Mouse (Mus musculus) CD4-positive, CD25-positive, alpha-beta regulatory T cell, adult 4 months (primary cell): ENCODE measurements at regions not wholly inside any gene's neighbourhood (a gene's known extent, or its start where the extent isn't known, plus 50 kb on each side); places are given as distances from the start of the nearest gene placed in this dataset.

Experiments
- ATAC-seq: one replicate; pipeline ENCODE4 v1.8.0; 2017

- no peak for ATAC-seq
Measured at GRCm38 (mm10) chr15:68811041-68811440, 2310.3 kb upstream of the Lrrc6 start.

GRCm38 (mm10) chr15:68810593-68810992 is 2309.9 kb upstream of the Lrrc6 start:
- ATAC-seq = no peak

- ATAC-seq = no peak
Measured at GRCm38 (mm10) chr15:68808175-68808574, 2307.5 kb upstream of the Lrrc6 start.

GRCm38 (mm10) chr15:68804254-68804653 is 2303.5 kb upstream of the Lrrc6 start:
- no peak for ATAC-seq

- no peak for ATAC-seq
Measured at GRCm38 (mm10) chr15:68801763-68802162, 2301.1 kb upstream of the Lrrc6 start.

- no peak for ATAC-seq
Measured at GRCm38 (mm10) chr15:68797406-68797805, 2296.7 kb upstream of the Lrrc6 start.

- no peak for ATAC-seq
Measured at GRCm38 (mm10) chr15:68795239-68795960, 2294.7 kb upstream of the Lrrc6 start.

GRCm38 (mm10) chr15:68759948-68760347 is 2259.2 kb upstream of the Lrrc6 start:
- no peak for ATAC-seq

- no peak for ATAC-seq
Measured at GRCm38 (mm10) chr15:68755255-68755654, 2254.5 kb upstream of the Lrrc6 start.

GRCm38 (mm10) chr15:68754834-68755233 is 2254.1 kb upstream of the Lrrc6 start:
- ATAC-seq = no peak

- no peak for ATAC-seq
Measured at GRCm38 (mm10) chr15:68739344-68739743, 2238.6 kb upstream of the Lrrc6 start.

GRCm38 (mm10) chr15:68721250-68721649 is 2220.5 kb upstream of the Lrrc6 start:
- ATAC-seq = no peak

- ATAC-seq = no peak
Measured at GRCm38 (mm10) chr15:68719486-68719885, 2218.8 kb upstream of the Lrrc6 start.

GRCm38 (mm10) chr15:68714337-68714736 is 2213.6 kb upstream of the Lrrc6 start:
- no peak for ATAC-seq

GRCm38 (mm10) chr15:68707306-68707705 is 2206.6 kb upstream of the Lrrc6 start:
- ATAC-seq = no peak

GRCm38 (mm10) chr15:68695041-68695650 is 2194.4 kb upstream of the Lrrc6 start:
- no peak for ATAC-seq

GRCm38 (mm10) chr15:68667462-68667861 is 2166.8 kb upstream of the Lrrc6 start:
- no peak for ATAC-seq

- no peak for ATAC-seq
Measured at GRCm38 (mm10) chr15:68665331-68665730, 2164.6 kb upstream of the Lrrc6 start.

- no peak for ATAC-seq
Measured at GRCm38 (mm10) chr15:68656722-68657121, 2156.0 kb upstream of the Lrrc6 start.

GRCm38 (mm10) chr15:68655046-68655445 is 2154.3 kb upstream of the Lrrc6 start:
- no peak for ATAC-seq

- ATAC-seq = no peak
Measured at GRCm38 (mm10) chr15:68650609-68651008, 2149.9 kb upstream of the Lrrc6 start.

- ATAC-seq = no peak
Measured at GRCm38 (mm10) chr15:68650033-68650432, 2149.3 kb upstream of the Lrrc6 start.

GRCm38 (mm10) chr15:68646865-68647264 is 2146.2 kb upstream of the Lrrc6 start:
- ATAC-seq = no peak

- ATAC-seq = no peak
Measured at GRCm38 (mm10) chr15:68644862-68645261, 2144.2 kb upstream of the Lrrc6 start.

GRCm38 (mm10) chr15:68635633-68636032 is 2134.9 kb upstream of the Lrrc6 start:
- no peak for ATAC-seq
